Mouse (Mus musculus) stomach, postnatal 0 days (tissue): ENCODE measurements around the gene Fndc1.

Experiments used
- CTCF ChIP-seq: IDR thresholded peaks from 2 replicates; pipeline ENCODE4 v1.5.1; 2016; ENCODE audit warnings: antibody characterized with exemption, low read depth, mild to moderate bottlenecking, moderate library complexity
- EP300 ChIP-seq: optimal IDR thresholded peaks from 2 replicates; pipeline ENCODE3; 2016; ENCODE audit warnings: antibody characterized with exemption

DNA sequence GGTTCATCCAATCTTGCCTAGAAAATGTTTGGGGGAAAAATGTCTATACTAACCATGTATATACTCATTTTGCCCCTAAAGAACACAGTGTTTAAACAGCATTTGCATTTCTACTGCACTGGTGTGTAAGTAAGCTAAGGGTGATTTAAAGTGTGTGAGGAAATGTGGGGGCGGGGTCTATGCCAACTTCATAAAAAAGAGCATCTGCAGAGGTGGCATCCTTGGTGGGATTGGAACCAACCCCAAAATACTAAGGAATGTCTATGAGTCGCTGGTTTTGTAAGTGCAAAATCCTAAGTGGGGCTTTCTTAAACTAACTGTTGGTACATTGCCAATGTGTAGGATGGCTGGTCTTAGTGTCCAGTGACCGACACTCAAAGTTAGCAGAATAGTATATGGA, 53.0 kb downstream of the Fndc1 start:
- TF ChIP-seq CTCF, result no peak
- TF ChIP-seq EP300, result no peak
